Mouse (Mus musculus) lung, postnatal 4 days (tissue): ENCODE measurements at regions not wholly inside any gene's neighbourhood (a gene's known extent, or its start where the extent isn't known, plus 50 kb on each side); places are given as distances from the start of the nearest gene placed in this dataset.
"Not testable (repeated sequence)": the region's sequence is repeated elsewhere in the genome, so short reads cannot be mapped to it uniquely, and the experiment has no call there.

Experiments
- DNase-seq, 2 experiments: peaks; one replicate each; pipeline ENCODE4 v3.0.0; 2021

- no peak for DNase-seq
These were observed 605.8 kb upstream of the Slc35b3 start for GRCm38 (mm10) chr13:39566491-39566890.

- DNase-seq = no peak
These were observed 577.2 kb upstream of the Slc35b3 start for GRCm38 (mm10) chr13:39537724-39538440.

GRCm38 (mm10) chr13:39526469-39526868 lies 565.8 kb upstream of the Slc35b3 start:
- DNase-seq = no peak

- no peak for DNase-seq
These were observed 563.2 kb upstream of the Slc35b3 start for GRCm38 (mm10) chr13:39523856-39524301.

- DNase-seq = no peak
These were observed 562.7 kb upstream of the Slc35b3 start for GRCm38 (mm10) chr13:39523246-39523850.

- DNase-seq = no peak
These were observed 560.2 kb upstream of the Slc35b3 start for GRCm38 (mm10) chr13:39520846-39521245.

GRCm38 (mm10) chr13:39516106-39516505 lies 555.4 kb upstream of the Slc35b3 start:
- no peak for DNase-seq

GRCm38 (mm10) chr13:39489806-39490205 lies 529.1 kb upstream of the Slc35b3 start:
- no peak for DNase-seq

GRCm38 (mm10) chr13:39472621-39473020 lies 511.9 kb upstream of the Slc35b3 start:
- DNase-seq = no peak

GRCm38 (mm10) chr13:39441799-39442198 lies 481.1 kb upstream of the Slc35b3 start:
- DNase-seq = no peak

- peak; percentile 54 to 70 for DNase-seq
These were observed 480.2 kb upstream of the Slc35b3 start for GRCm38 (mm10) chr13:39440907-39441306.

GRCm38 (mm10) chr13:39440336-39440735 lies 479.7 kb upstream of the Slc35b3 start:
- no peak for DNase-seq

- DNase-seq = no peak
These were observed 467.3 kb upstream of the Slc35b3 start for GRCm38 (mm10) chr13:39427996-39428395.

- DNase-seq = no peak
These were observed 465.3 kb upstream of the Slc35b3 start for GRCm38 (mm10) chr13:39425944-39426343.

- no peak for DNase-seq
These were observed 457.5 kb upstream of the Slc35b3 start for GRCm38 (mm10) chr13:39418127-39418526.

GRCm38 (mm10) chr13:39411471-39412251 lies 451.0 kb upstream of the Slc35b3 start:
- DNase-seq = no peak

- no peak for DNase-seq
These were observed 431.9 kb upstream of the Slc35b3 start for GRCm38 (mm10) chr13:39392589-39392988.

GRCm38 (mm10) chr13:39392151-39392550 lies 431.5 kb upstream of the Slc35b3 start:
- DNase-seq = not testable (repeated sequence)

- peak; percentile 4 to 24 for DNase-seq
These were observed 416.0 kb upstream of the Slc35b3 start for GRCm38 (mm10) chr13:39376677-39377076.

- DNase-seq = no peak
These were observed 415.6 kb upstream of the Slc35b3 start for GRCm38 (mm10) chr13:39376269-39376668.

- DNase-seq = no peak
These were observed 411.9 kb upstream of the Slc35b3 start for GRCm38 (mm10) chr13:39372565-39372964.

- no peak for DNase-seq
These were observed 403.0 kb upstream of the Slc35b3 start for GRCm38 (mm10) chr13:39363637-39364036.

GRCm38 (mm10) chr13:39362536-39362935 lies 401.9 kb upstream of the Slc35b3 start:
- DNase-seq = no peak

GRCm38 (mm10) chr13:39351606-39352005 lies 390.9 kb upstream of the Slc35b3 start:
- DNase-seq = no peak
